Mouse (Mus musculus) heart, adult 2 months (tissue): ENCODE data around the gene Slc27a2.

Experiments
- CTCF ChIP-seq: fragments of 200-600 bp; IDR thresholded peaks from 2 replicates; pipeline ENCODE4 v1.8.1; 2022; ENCODE audit warnings: antibody characterized with exemption, mild to moderate bottlenecking, moderate library complexity
- POLR2A ChIP-seq: fragments of 200-500 bp; IDR thresholded peaks from 2 replicates; pipeline ENCODE4 v1.6.1; 2011; ENCODE audit warnings: mild to moderate bottlenecking, low read depth, low read length, control low read depth; ENCODE audit not compliant: insufficient read depth

DNA sequence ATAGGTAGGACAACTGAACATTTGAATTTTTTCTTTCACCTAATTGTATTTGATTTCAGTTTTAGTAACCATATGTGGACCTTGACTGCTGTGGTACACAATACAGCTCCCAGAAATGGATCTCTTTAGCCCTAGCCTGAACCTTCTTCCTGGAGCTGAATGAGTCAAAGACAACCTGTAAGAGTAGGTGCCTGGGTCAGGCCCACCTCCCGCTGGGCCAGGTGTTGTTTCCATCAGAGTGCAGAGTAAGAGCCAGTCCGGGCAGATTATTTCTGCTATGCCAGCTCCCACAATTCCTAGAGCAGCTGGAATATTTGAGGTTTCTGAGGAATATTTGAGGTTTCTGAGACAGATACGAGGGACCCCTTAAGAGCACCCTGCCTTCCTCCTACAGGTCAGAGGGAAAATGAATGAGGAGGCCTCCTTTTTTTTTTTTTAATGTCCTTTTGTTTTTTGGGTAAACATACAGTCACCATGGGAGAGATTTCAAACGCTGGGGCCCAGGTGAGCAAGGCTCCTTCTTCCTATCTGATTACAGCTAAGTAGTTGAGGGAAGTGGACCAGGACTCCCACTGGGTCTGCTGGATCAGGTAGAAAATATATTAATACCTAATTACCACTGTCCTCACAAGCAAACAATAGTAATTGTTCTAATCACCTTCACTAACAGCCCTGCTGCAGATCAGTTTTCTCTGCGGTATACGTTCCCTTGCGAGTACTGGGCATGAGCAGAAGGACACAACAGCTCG, 32.6 kb downstream of the Slc27a2 start:
- TF ChIP-seq CTCF (no peak), POLR2A (no peak)
